Mouse (Mus musculus) spleen, postnatal 10 days (tissue): ENCODE data around the gene Sart3.
A peak's percentile ranks its signal among the peaks of the same experiment; 100 is the strongest.
"Not testable (repeated sequence)": the region's sequence is repeated elsewhere in the genome, so short reads cannot be mapped to it uniquely, and the experiment has no call there.

Experiments
- DNase-seq, 2 experiments: peaks; one replicate each; pipeline ENCODE4 v3.0.0; 2021 to 2022; ENCODE audit warnings: low spot score in 2 of 2

Gene Sart3

GRCm38 (mm10) chr5:113790453-113791196 lies 18.3 kb upstream of the Sart3 start:
- no peak for DNase-seq

GRCm38 (mm10) chr5:113789075-113789788 lies 16.9 kb upstream of the Sart3 start:
- DNase-seq: no peak

GRCm38 (mm10) chr5:113788645-113789044 lies 16.3 kb upstream of the Sart3 start:
- no peak for DNase-seq

GRCm38 (mm10) chr5:113786985-113787384 lies 14.7 kb upstream of the Sart3 start:
- no peak for DNase-seq

GRCm38 (mm10) chr5:113784104-113784503 lies 11.8 kb upstream of the Sart3 start:
- not testable (repeated sequence) for DNase-seq

GRCm38 (mm10) chr5:113783581-113784001 lies 11.3 kb upstream of the Sart3 start:
- DNase-seq: peak in 1 of 2 experiments; percentile 58

GRCm38 (mm10) chr5:113782624-113783023 lies 10.3 kb upstream of the Sart3 start:
- DNase-seq: no peak

GRCm38 (mm10) chr5:113781875-113782274 lies 9.6 kb upstream of the Sart3 start:
- DNase-seq: no peak

- DNase-seq: no peak
Measured at GRCm38 (mm10) chr5:113781254-113781653, 8.9 kb upstream of the Sart3 start.

- DNase-seq: no peak
Measured at GRCm38 (mm10) chr5:113780763-113781162, 8.5 kb upstream of the Sart3 start.

GRCm38 (mm10) chr5:113780082-113780752 lies 7.9 kb upstream of the Sart3 start:
- DNase-seq: no peak

- no peak for DNase-seq
Measured at GRCm38 (mm10) chr5:113779569-113779968, 7.3 kb upstream of the Sart3 start.

- DNase-seq: peak in 1 of 2 experiments; percentile 43
Measured at GRCm38 (mm10) chr5:113777728-113778127, 5.4 kb upstream of the Sart3 start.

- peak; percentile 25 to 57 for DNase-seq
Measured at GRCm38 (mm10) chr5:113776896-113777226, 4.6 kb upstream of the Sart3 start.

- peak in 1 of 2 experiments; percentile 22 for DNase-seq
Measured at GRCm38 (mm10) chr5:113776128-113776895, 4.0 kb upstream of the Sart3 start.

GRCm38 (mm10) chr5:113775585-113775984 lies 3.3 kb upstream of the Sart3 start:
- no peak for DNase-seq

- peak; percentile 92 to 96 for DNase-seq
Measured at GRCm38 (mm10) chr5:113773664-113774063, 1.4 kb upstream of the Sart3 start.

GRCm38 (mm10) chr5:113772905-113773519 lies 702 bp upstream of the Sart3 start:
- DNase-seq: no peak

GRCm38 (mm10) chr5:113771213-113772162 lies 822 bp downstream of the Sart3 start:
- peak; percentile 92 to 93 for DNase-seq

- DNase-seq: no peak
Measured at GRCm38 (mm10) chr5:113768806-113769205, 3.5 kb downstream of the Sart3 start.
